Mouse (Mus musculus) megakaryocyte, adult 5-6 weeks (primary cell): ENCODE data around the gene Cdnf. TPM values are rescaled to one million over a fixed set of nuclear protein-coding genes. Genes with fewer than 3 reads are reported as not detected.

Experiments
- ATAC-seq: 2 replicates; pipeline ENCODE4 v1.8.0; 2016; ENCODE audit warnings: mild to moderate bottlenecking, inconsistent platforms; ENCODE audit not compliant: poor library complexity, severe bottlenecking
- total RNA-seq, 2 experiments: library from RNA; stranded (forward) in 1 of 2; stranded (reverse) in 1 of 2; fragments of 153-499, 151-499 nt in 1 of 2; fragments of 221-1000, 200-1000 nt in 1 of 2; gene quantifications; 2 replicates each; pipeline versions ENCODE4 v1.2.3 to v1.2.4; 2015 to 2017

Gene Cdnf
- total RNA-seq (2015) (0.47 TPM in 1 of 2 replicates, not detected in the other), total RNA-seq (2017) (0.55 and 0.81 TPM in 2 replicates)

GRCm38 (mm10) chr2:3512552-3513454 lies at the start of gene Cdnf, which contains the start of the genes Gm45902 and Hspa14:
Cdnf (plus strand) TSS chr2:3513030.
Gm45902 (minus strand) TSS chr2:3512790.
Hspa14 (minus strand) TSS chr2:3512814.
- peak; percentile 92 for ATAC-seq

- ATAC-seq: no peak
These were observed 38.9 kb upstream of the Cdnf start for GRCm38 (mm10) chr2:3473891-3474290.

DNA sequence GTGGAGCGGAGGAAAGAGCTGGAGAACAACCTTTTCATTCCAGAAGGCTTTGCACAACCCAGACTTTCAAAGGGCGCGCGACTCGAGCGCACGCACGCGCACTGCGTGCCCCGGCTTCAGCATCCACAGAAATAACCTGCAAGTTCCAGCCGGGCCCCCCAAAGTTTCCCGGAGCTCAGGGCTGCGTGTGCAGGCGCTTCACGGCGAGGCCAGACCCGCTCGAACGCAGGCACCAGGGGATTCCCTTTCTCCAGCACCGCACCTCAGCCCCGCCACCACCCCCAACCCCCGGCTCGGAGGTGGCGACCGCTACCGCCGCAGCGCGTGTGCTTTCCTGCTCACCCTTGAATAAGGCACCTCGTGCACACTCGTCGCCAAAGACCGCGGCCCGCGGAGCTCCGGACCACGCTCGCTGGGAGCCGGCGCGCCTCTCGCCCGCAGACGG lies 38.4 kb upstream of the Cdnf start:
- ATAC-seq: peak; percentile 16; the same call in 1 of the 2 replicates

GRCm38 (mm10) chr2:3474861-3475283 lies 38.0 kb upstream of the Cdnf start, which contains the start of gene Suv39h2:
Suv39h2 (minus strand) TSS chr2:3475031.
- ATAC-seq: peak; percentile 97

GRCm38 (mm10) chr2:3475746-3476251 lies 37.0 kb upstream of the Cdnf start:
- ATAC-seq: no peak

DNA sequence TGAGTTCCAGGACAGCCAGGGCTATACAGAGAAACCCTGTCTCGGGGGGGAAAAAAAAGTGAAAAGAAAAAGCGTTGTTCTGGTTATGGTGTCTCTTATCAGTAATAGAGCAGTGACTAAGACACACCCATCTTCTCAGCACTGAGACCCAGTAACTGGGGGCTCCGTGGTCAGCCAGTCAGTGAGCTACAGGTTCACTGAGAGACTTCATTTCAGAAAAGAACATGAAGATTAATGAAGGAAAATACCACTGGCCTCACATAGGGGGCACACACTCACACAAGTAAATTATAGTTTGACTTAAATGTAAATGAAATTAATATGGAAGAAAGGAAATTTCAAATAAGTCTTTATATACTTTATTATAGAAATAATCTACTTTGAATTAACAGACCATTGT lies 32.6 kb upstream of the Cdnf start:
- ATAC-seq: no peak

DNA sequence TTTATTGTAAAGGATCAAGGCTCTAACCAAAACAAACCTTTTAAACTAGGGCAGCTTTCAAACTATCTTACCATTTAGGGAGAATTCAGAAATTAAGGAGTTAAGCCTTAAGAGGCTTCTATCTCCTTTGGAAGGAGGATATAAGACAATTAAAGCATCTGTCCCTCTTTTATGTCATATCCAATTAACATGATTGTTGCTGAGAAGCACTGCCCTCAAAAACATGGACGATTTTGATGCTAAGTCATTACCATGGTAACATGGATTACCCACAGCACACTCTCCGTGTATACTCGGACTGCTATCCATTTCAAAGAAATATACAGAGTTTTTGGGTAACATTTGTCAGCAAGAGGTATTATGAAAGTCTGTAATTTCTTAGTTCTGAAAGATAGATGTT lies 23.0 kb upstream of the Cdnf start:
- no peak for ATAC-seq

- ATAC-seq: no peak
These were observed 18.9 kb upstream of the Cdnf start for GRCm38 (mm10) chr2:3493833-3494409.

GRCm38 (mm10) chr2:3499543-3499942 lies 13.3 kb upstream of the Cdnf start:
- no peak for ATAC-seq

DNA sequence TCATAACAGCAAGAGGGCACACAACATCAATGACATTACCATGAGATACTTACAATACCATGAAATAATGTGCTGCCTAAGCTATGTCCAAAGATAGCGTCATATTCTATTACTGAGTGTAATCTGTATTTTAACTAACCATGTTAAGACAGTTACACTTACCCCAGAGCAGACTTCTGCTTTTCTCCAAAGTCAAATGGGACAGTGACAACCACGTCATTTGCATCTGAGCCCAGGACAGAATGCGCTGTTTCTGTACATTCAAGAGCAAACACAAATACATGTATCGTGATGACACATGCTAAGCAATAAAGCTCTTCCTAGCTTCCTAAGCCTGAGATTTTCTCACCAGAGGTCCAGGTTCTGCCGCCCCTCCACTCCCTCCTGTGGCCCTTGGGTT lies 11.9 kb upstream of the Cdnf start:
- ATAC-seq: no peak

- peak; percentile 19 for ATAC-seq
These were observed 754 bp upstream of the Cdnf start for GRCm38 (mm10) chr2:3512076-3512475.

- no peak for ATAC-seq
These were observed 9.7 kb downstream of the Cdnf start for GRCm38 (mm10) chr2:3522558-3522957.

DNA sequence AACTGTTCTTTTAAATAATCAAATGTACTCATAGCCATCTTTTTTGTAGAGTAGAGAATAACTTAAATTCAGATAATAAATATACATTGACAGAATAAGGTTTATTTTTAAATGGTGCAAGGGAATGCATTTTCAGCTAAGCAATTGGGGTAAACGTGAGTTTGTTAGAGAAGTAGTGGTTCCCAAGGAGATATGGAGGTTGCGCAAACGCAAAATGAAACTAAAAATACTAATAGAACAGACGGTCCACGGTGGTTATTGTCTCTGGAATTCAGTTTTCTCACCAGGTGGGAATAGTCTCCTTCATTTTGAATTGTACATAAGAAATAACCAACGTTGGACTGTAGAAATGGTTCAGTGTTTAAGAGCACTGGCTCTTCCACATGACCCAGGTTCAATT lies 13.5 kb downstream of the Cdnf start:
- ATAC-seq: peak; percentile 66

DNA sequence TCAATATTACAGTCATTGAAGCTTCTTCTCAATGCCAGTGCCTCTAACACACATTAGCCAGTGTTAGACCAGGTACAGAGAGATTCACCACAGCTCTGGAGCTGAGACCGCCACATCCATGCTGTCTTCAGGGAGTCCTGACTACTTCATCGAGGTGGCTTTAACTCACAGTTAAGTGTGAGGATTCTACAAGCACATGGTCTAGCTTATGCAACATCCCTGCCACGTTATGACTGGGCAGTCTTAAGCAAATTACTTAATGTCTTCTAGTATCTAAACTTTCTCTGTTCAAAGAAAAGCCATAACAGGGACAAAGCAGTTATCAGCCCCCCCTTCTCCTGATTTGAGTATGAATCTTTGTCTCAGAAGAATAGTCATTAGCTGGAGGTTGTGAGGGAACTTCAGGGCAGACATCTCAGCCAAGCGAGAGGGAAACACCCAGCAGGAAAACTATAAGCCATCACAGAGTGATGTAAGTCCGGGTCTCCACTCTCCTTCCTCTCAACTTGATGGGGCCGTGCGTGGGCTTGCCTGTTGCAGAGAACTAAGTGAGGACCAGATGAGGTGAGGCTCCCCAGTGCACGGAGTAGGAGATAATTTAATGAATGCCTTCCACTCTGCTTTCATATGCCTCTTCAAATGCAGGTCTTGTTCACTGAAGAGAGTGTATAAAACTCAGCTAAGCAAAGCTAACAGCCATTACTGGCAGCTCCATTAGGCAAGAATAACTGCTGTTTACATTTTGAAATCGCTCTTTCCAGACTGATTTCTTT lies 28.7 kb downstream of the Cdnf start:
- peak; percentile 60 for ATAC-seq

GRCm38 (mm10) chr2:3546055-3546454 lies 33.2 kb downstream of the Cdnf start:
- ATAC-seq: no peak

- peak; percentile 87 for ATAC-seq
These were observed 33.8 kb downstream of the Cdnf start for GRCm38 (mm10) chr2:3546588-3546987.

DNA sequence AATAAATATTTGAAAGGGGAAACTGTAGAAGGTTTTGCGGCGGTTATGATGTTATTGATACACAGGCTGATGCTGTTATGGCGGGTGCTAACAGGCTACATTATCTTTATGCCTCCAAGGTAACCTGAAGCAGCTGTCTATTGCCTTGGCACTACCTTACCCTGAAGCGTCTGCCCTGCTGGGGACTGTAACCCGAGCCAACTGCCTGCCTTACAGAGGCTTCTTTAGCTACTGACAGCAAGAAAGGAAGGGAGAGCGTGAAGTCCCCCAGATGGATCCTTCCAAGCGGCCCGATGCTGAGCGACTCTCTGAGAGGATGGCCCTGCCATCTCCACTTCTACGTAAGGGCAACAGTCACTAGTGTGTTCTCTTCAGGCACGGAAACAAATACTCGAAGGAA lies 57.4 kb downstream of the Cdnf start, which contains the start of gene Fam107b:
Fam107b (plus strand) TSS at position 303 of the 400 bp plus-strand sequence.
- no peak for ATAC-seq

- no peak for ATAC-seq
These were observed 57.8 kb downstream of the Cdnf start for GRCm38 (mm10) chr2:3570606-3571005.

DNA sequence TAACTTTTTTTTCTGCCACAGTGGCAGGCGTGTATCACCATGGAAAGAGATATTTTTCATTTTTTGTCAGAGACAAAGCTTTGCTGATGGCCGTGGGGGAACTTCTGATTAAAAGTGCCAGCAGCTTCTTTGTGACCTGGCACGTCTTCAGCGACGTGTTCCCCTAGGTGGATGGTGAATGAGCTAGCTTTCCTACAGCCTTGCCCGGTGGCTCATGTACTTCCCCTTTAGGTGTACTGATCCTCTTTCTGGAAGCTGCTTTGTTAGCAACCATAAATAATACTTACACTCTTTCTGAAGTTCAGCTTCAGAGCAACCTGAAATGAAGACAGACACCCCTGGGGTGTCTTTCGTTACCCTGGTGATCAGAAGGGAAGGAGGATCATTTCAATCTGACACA lies 61.1 kb downstream of the Cdnf start:
- ATAC-seq: peak; percentile 68

DNA sequence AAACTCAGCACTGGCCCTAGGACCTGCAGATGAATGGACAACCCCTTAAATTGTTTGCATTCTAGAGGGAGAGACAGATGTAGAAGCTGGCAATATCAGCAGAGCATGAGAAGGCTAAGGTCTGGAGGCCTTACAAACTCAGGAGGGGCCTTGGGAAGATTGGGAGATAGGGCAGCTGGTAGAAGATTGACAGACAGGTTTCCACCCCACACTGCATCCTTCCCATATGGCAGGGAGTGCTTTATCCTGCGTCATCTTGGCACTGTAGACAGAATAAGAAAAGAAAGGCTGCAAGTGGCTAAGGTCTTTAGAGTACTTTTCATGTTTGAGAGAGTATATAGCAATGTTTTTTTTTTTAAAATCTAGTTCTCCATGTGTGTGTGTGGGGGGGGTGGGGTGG lies 62.3 kb downstream of the Cdnf start:
- no peak for ATAC-seq
